Comparison of ENCODE assay signal across 26 mouse cellular contexts in genomic region chr2:131936410-131936809, GRCm38 (mm10). TPM values are rescaled to one million over a fixed set of nuclear protein-coding genes. Genes with fewer than 3 reads are reported as not detected.
"Had no signal": no experiment of that assay in that cellular context is flagged by ENCODE, and none has a peak within 500 bp of the region (broad histone marks: within the 10 kb centered on the region; RNA-seq: fewer than 3 reads in every experiment).

No protein-coding gene starts in this region.

- H3K4me2 ChIP-seq: heart, embryonic 12.5 days; hindbrain, embryonic 12.5 days; hindbrain, embryonic 15.5 days; limb, embryonic 12.5 days; liver, embryonic 12.5 days had no signal

- H3K9me3 ChIP-seq: heart, embryonic 12.5 days; hindbrain, embryonic 12.5 days; hindbrain, embryonic 15.5 days; limb, embryonic 10.5 days; limb, embryonic 12.5 days; liver, embryonic 12.5 days had no signal

- DNase-seq: forebrain, postnatal 0 days; gastrocnemius, postnatal 14 days; gastrocnemius, postnatal 36 days; kidney, postnatal 25 days had no signal

- ATAC-seq: intestine, embryonic 16.5 days had no signal

- H3K27ac ChIP-seq: hindbrain, embryonic 12.5 days; hindbrain, embryonic 15.5 days; hindbrain, postnatal 0 days; left cerebral cortex, adult 2 months; limb, embryonic 10.5 days; limb, embryonic 12.5 days; liver, embryonic 12.5 days; liver, embryonic 14.5 days had no signal

- H3K27me3 ChIP-seq: heart, embryonic 12.5 days; hindbrain, embryonic 12.5 days; hindbrain, embryonic 15.5 days; limb, embryonic 12.5 days; liver, embryonic 12.5 days had no signal

- H3K9ac ChIP-seq: forebrain, postnatal 0 days; heart, embryonic 12.5 days; hindbrain, embryonic 12.5 days; hindbrain, embryonic 15.5 days; limb, embryonic 12.5 days; liver, embryonic 12.5 days; liver, embryonic 14.5 days had no signal

- H3K4me1 ChIP-seq: limb, embryonic 10.5 days had no signal

- H3K4me3 ChIP-seq: heart, embryonic 12.5 days; hindbrain, embryonic 12.5 days; hindbrain, embryonic 15.5 days; layer of hippocampus, adult 2 months; left cerebral cortex, adult 2 months; limb, embryonic 10.5 days; limb, embryonic 12.5 days; liver, embryonic 12.5 days had no signal

RNA-seq across cellular contexts. Expression of gene Prnd, which starts 14.3 kb away (rescaled TPM):
- total RNA-seq: hematopoietic stem cell, adult 5-6 weeks; layer of hippocampus, adult 2 months had no signal

RNA-seq across cellular contexts. Expression of gene Prn, which starts 26.7 kb away (rescaled TPM):
- total RNA-seq: gastrocnemius, adult 18-20 months; gastrocnemius, adult 8-10 months; gastrocnemius, postnatal 14 days; hematopoietic stem cell, adult 5-6 weeks; hindbrain, postnatal 0 days; layer of hippocampus, adult 2 months; layer of hippocampus, postnatal 25 days had no signal
- polyA plus RNA-seq: forebrain, postnatal 0 days; gonadal fat pad, adult 2 months; heart, embryonic 14.5 days; heart, embryonic 16.5 days; hindbrain, embryonic 12.5 days; hindbrain, embryonic 15.5 days; intestine, embryonic 14.5 days; intestine, embryonic 16.5 days; kidney, adult 2 months; kidney, embryonic 14.5 days; limb, embryonic 10.5 days; limb, embryonic 12.5 days; limb, embryonic 14.5 days; liver, embryonic 12.5 days; liver, embryonic 14.5 days had no signal
